Mouse (Mus musculus) lung, adult 2 months (tissue): ENCODE results near the gene Atp8a2.

Experiments
- CTCF ChIP-seq: fragments of 200-500 bp; IDR thresholded peaks from 2 replicates; pipeline ENCODE4 v1.5.1; 2011; ENCODE audit warnings: mild to moderate bottlenecking, low read length, control low read depth; ENCODE audit not compliant: insufficient read depth
- POLR2A ChIP-seq: fragments of 200-500 bp; IDR thresholded peaks from 2 replicates; pipeline ENCODE4 v1.6.1; 2011; ENCODE audit warnings: low read depth, mild to moderate bottlenecking, control low read depth, low read length, borderline replicate concordance; ENCODE audit errors: extremely low read depth

- no peak for TF ChIP-seq POLR2A
- no peak for TF ChIP-seq CTCF
These were observed 566.9 kb downstream of the Atp8a2 start for GRCm38 (mm10) chr14:59630096-59630495.
